Mouse (Mus musculus): Measurements from ENCODE around the gene Asic2. TPM values are rescaled to one million over a fixed set of nuclear protein-coding genes. Genes with fewer than 3 reads are reported as not detected.

The Asic2 gene
- polyA plus RNA-seq, 1 experiment: not detected

DNA sequence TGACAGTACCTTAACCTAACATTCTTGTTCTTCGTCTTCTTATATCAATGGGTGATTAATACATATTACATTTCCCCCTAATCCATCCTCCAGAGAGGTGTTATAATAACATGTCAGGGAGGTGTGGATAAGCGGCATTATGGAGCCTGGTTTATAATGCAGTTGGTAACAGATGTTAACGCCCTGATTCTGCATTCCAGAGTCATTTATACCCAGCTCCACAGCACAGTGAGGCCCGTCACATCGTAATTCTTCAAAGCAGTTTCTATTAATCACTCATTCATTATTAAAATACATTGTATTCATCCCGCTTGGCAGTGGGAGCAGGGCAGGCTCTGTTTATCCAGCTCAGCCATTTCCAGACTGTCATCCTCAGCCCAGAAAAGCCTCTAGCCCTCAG is 52.8 kb downstream of the Asic2 start:
- Histone ChIP-seq H3K27ac (ENCODE audit: insufficient read depth, low read length) (no peak overlapping the region), H3K4me1 (ENCODE audit: control insufficient read depth, insufficient read depth, low read length) (no peaks in the 10 kb centered on the region), H3K4me3 (ENCODE audit: insufficient read depth, low read length) (no peak overlapping the region)
- no peak for TF ChIP-seq POLR2A (IDR thresholded peaks at IDR 0.05; ENCODE audit: low read depth, low read length)
- TF ChIP-seq CTCF (IDR thresholded peaks at IDR 0.05; ENCODE audit: borderline replicate concordance, insufficient read depth, low read length): no peak

- TF ChIP-seq POLR2A (IDR thresholded peaks at IDR 0.05; ENCODE audit: low read depth, low read length) (no peak), CTCF (IDR thresholded peaks at IDR 0.05; ENCODE audit: borderline replicate concordance, insufficient read depth, low read length) (no peak)
- no peak overlapping the region for H3K27ac ChIP-seq (ENCODE audit: insufficient read depth, low read length)
- H3K4me1 ChIP-seq (ENCODE audit: control insufficient read depth, insufficient read depth, low read length): peaks cover 12% of the 10 kb centered on the region
- H3K4me3 ChIP-seq (ENCODE audit: insufficient read depth, low read length): no peak overlapping the region
Observed at GRCm38 (mm10) chr11:81913071-81913470, 55.2 kb downstream of the Asic2 start.

DNA sequence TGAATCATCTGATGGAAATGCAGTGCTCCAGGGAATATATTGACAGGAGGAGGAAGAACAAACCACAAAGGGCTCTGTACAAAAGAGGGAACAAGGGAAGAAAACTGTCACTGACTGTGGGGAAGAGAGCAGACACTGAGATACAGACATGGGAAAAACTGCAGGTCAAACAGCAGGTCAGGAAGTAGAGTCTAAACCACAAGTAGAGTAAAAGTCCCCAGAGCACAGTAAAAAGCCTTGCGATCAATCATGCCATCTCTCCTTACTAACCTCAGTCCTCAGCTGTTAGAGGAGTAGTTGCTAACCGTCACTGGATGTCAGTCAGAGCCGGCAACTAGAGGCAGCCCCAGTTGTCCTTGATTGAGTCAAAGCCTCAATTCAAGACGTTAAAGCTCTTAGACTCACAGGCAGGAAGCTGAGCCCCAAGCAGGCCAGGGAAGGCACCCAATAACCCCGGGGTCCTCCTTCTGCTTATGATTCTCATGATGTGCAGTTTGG is 58.8 kb downstream of the Asic2 start:
- H3K27ac ChIP-seq (ENCODE audit: insufficient read depth, low read length): peak overlapping the region; percentile 92; the same call in 1 of the 2 replicates
- TF ChIP-seq POLR2A (IDR thresholded peaks at IDR 0.05; ENCODE audit: low read depth, low read length) (no peak), CTCF (IDR thresholded peaks at IDR 0.05; ENCODE audit: borderline replicate concordance, insufficient read depth, low read length) (no peak)
- peaks cover 12% of the 10 kb centered on the region for H3K4me1 ChIP-seq (ENCODE audit: control insufficient read depth, insufficient read depth, low read length)
- no peak overlapping the region for H3K4me3 ChIP-seq (ENCODE audit: insufficient read depth, low read length)

DNA sequence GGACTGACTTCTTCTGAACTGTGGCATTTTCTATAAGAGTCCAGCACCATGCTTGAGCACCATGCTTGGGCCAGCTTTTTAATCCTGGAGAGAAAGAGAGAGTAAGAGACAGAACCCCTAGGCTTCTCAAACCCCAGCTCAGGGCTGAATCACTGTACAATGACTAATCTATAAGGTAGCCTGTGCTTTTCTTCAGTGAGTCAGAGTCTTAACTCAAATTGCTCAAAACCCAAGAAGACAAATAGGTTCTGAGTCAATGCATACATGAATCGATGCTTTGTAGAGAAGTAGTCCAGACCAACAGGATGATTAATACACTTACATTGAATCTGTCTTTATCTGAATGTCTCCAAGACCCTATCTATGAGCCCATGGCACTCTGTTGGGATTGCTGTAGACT is 59.5 kb downstream of the Asic2 start:
- Histone ChIP-seq H3K27ac (ENCODE audit: insufficient read depth, low read length) (peak overlapping the region; percentile 92; the same call in 1 of the 2 replicates), H3K4me3 (ENCODE audit: insufficient read depth, low read length) (no peak overlapping the region), H3K4me1 (ENCODE audit: control insufficient read depth, insufficient read depth, low read length) (peaks cover 12% of the 10 kb centered on the region)
- TF ChIP-seq POLR2A (IDR thresholded peaks at IDR 0.05; ENCODE audit: low read depth, low read length) (no peak), CTCF (IDR thresholded peaks at IDR 0.05; ENCODE audit: borderline replicate concordance, insufficient read depth, low read length) (no peak)

GRCm38 (mm10) chr11:81902318-81902717 is 65.9 kb downstream of the Asic2 start:
- Histone ChIP-seq H3K27ac (ENCODE audit: insufficient read depth, low read length) (no peak overlapping the region), H3K4me3 (ENCODE audit: insufficient read depth, low read length) (no peak overlapping the region), H3K4me1 (ENCODE audit: control insufficient read depth, insufficient read depth, low read length) (no peaks in the 10 kb centered on the region)
- no peak for TF ChIP-seq POLR2A (IDR thresholded peaks at IDR 0.05; ENCODE audit: low read depth, low read length)
- TF ChIP-seq CTCF (IDR thresholded peaks at IDR 0.05; ENCODE audit: borderline replicate concordance, insufficient read depth, low read length): no peak

- H3K4me3 ChIP-seq (ENCODE audit: insufficient read depth, low read length): no peak overlapping the region
- no peak overlapping the region for H3K27ac ChIP-seq (ENCODE audit: insufficient read depth, low read length)
- no peak for TF ChIP-seq POLR2A (IDR thresholded peaks at IDR 0.05; ENCODE audit: low read depth, low read length)
- no peak for TF ChIP-seq CTCF (IDR thresholded peaks at IDR 0.05; ENCODE audit: borderline replicate concordance, insufficient read depth, low read length)
- no peaks in the 10 kb centered on the region for H3K4me1 ChIP-seq (ENCODE audit: control insufficient read depth, insufficient read depth, low read length)
Observed at GRCm38 (mm10) chr11:81897547-81898354, 70.5 kb downstream of the Asic2 start.

- TF ChIP-seq CTCF (IDR thresholded peaks at IDR 0.05; ENCODE audit: borderline replicate concordance, insufficient read depth, low read length) (no peak), POLR2A (IDR thresholded peaks at IDR 0.05; ENCODE audit: low read depth, low read length) (no peak)
- Histone ChIP-seq H3K27ac (ENCODE audit: insufficient read depth, low read length) (no peak overlapping the region), H3K4me1 (ENCODE audit: control insufficient read depth, insufficient read depth, low read length) (no peaks in the 10 kb centered on the region), H3K4me3 (ENCODE audit: insufficient read depth, low read length) (no peak overlapping the region)
Observed at GRCm38 (mm10) chr11:81896511-81896910, 71.7 kb downstream of the Asic2 start.

DNA sequence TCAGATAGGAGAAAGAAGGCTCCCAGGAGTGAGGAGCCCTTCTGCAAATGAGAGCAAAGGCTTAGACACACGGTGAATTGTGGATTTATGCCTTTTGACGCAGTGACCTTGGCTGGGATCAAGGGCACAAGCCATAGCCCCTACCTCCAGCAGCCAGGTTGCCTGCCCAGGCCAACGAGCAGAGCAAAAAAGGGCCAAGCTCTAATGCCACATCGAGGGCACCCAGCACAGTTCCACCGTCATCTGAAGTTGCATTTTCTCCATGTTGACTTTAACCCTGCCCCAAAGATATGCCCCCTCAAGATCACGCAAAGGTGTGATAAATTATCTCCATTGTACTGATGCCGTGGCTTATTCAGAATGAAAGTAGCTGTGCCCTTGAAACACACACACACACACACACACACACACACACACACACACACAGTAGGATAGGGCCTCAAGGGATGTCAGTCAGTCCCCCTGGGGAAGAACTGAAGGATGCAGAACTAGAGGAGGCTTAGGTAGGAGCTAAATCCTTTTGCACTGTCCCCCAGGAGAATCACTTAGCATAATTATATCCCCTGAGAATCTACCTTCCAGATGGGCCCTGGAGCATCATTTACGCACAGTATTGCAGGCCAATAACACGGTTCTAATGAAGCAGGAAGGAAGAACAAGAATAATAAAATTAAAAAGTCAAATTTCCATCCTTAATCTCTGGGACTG is 96.6 kb downstream of the Asic2 start:
- Histone ChIP-seq H3K27ac (ENCODE audit: insufficient read depth, low read length) (no peak overlapping the region), H3K4me3 (ENCODE audit: insufficient read depth, low read length) (no peak overlapping the region), H3K4me1 (ENCODE audit: control insufficient read depth, insufficient read depth, low read length) (no peaks in the 10 kb centered on the region)
- no peak for TF ChIP-seq CTCF (IDR thresholded peaks at IDR 0.05; ENCODE audit: borderline replicate concordance, insufficient read depth, low read length)
- TF ChIP-seq POLR2A (IDR thresholded peaks at IDR 0.05; ENCODE audit: low read depth, low read length): no peak

DNA sequence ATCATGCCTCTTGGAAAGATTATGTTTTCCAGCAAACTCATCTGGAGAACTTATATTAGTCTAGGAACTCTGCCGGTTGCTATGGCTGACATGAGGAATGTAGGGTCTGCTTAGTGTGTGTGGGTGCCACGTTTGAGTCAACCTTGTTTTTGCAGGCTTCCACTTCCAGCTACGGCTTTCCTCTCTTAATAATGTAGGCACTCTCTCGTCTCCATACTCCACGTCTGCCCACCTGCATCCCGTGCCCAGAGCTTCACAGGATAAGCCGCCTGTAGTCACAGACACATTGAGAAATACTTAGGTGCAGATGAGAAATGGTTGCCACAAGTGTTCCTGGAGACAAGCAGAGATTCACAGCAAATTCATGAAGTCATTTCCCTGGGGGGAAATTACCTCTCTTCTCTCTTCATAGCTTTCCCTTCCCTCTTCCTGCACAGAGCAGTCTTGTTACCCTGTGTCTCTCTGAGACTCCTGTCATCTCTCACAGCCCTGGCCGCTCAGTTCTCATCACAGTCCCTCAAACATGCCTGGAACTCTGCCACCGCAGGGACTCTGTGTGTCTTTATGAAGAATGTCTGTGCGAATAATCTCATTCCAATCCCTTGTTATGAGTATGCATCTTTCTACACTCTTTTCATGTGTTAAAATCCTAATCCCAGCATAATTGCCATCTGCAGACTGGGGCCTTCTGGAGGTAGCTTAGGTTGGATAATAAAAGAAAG is 102.4 kb downstream of the Asic2 start:
- H3K27ac ChIP-seq (ENCODE audit: insufficient read depth, low read length): no peak overlapping the region
- TF ChIP-seq CTCF (IDR thresholded peaks at IDR 0.05; ENCODE audit: borderline replicate concordance, insufficient read depth, low read length) (no peak), POLR2A (IDR thresholded peaks at IDR 0.05; ENCODE audit: low read depth, low read length) (no peak)
- no peaks in the 10 kb centered on the region for H3K4me1 ChIP-seq (ENCODE audit: control insufficient read depth, insufficient read depth, low read length)
- H3K4me3 ChIP-seq (ENCODE audit: insufficient read depth, low read length): no peak overlapping the region

Measured in embryonic fibroblast, embryonic 13.5 days (primary cell).